8 mouse cellular contexts compared by ENCODE assay signal in genomic region chr8:121117906-121118305, GRCm38 (mm10). TPM values are rescaled to one million over a fixed set of nuclear protein-coding genes. Genes with fewer than 3 reads are reported as not detected.
DNase-seq lines count a peak whose midpoint lies in the region; ATAC-seq and TF ChIP-seq lines count a peak whose summit lies in the region.

No protein-coding gene starts in this region.

- 8% methylated on average over 28 of the region's 28 CpGs for WGBS in kidney, adult 2 months
- 2% methylated on average over 28 of the region's 28 CpGs for WGBS in heart, postnatal 0 days
- 1% methylated on average over 28 of the region's 28 CpGs for WGBS in midbrain, embryonic 13.5 days

- H3K27ac ChIP-seq in kidney, adult 2 months (ENCODE audit: insufficient read depth, low read depth, low read length) = no peak overlapping the region
- no peak overlapping the region for H3K27ac ChIP-seq in heart, postnatal 0 days (ENCODE audit: low read depth)
- no peak overlapping the region for H3K27ac ChIP-seq in midbrain, embryonic 13.5 days

- H3K4me3 ChIP-seq in kidney, adult 2 months (ENCODE audit: insufficient read depth, low read depth, low read length) = peak overlapping the region; percentile 50
- H3K4me3 ChIP-seq in heart, postnatal 0 days (ENCODE audit: low read depth, low read length) = peak overlapping the region; percentile 58
- peak overlapping the region; percentile 39 for H3K4me3 ChIP-seq in midbrain, embryonic 13.5 days (replicated peaks)

- peaks cover 6% of the 10 kb centered on the region; the same call in 1 of the 2 replicates for H3K27me3 ChIP-seq in kidney, adult 2 months (replicated peaks; ENCODE audit: control insufficient read depth, insufficient read depth, low read length)
- H3K27me3 ChIP-seq in heart, postnatal 0 days (ENCODE audit: control insufficient read depth, insufficient read depth, low read length) = peaks cover 95% of the 10 kb centered on the region
- peaks cover 97% of the 10 kb centered on the region for H3K27me3 ChIP-seq in midbrain, embryonic 13.5 days

- TF ChIP-seq CTCF in kidney, adult 2 months (conservative IDR thresholded peaks at IDR 0.05; ENCODE audit: insufficient read depth, insufficient read length, low read depth, low read length) = no peak
- no peak for TF ChIP-seq CTCF in heart, postnatal 0 days (IDR thresholded peaks at IDR 0.05; ENCODE audit: low read depth)

- no peaks in the 10 kb centered on the region for H3K36me3 ChIP-seq in kidney, adult 2 months (ENCODE audit: control insufficient read depth, insufficient read depth, low read length)
- no peaks in the 10 kb centered on the region for H3K36me3 ChIP-seq in heart, postnatal 0 days (replicated peaks; ENCODE audit: control insufficient read depth, insufficient read depth, low read length)
- H3K36me3 ChIP-seq in midbrain, embryonic 13.5 days = no peaks in the 10 kb centered on the region

- no peak for DNase-seq in kidney, adult 2 months
- DNase-seq in kidney, adult 18-20 months = no peak
- peak; percentile 52 for DNase-seq in NIH3T3 (ENCODE audit: low read depth)
- DNase-seq in heart, postnatal 0 days (ENCODE audit: low spot score) = no peak
- no peak for DNase-seq in B cell, adult 2 months
- DNase-seq in spleen, postnatal 14 days (ENCODE audit: low spot score in 2 of 2) = no peak

- no peak for ATAC-seq in heart, postnatal 0 days (ENCODE audit: insufficient read depth, low read depth)
- ATAC-seq in midbrain, embryonic 13.5 days = no peak
- ATAC-seq in activated CD4-positive, CD25-positive, alpha-beta regulatory T cell, adult 4 months = no peak

- no peaks in the 10 kb centered on the region for H3K4me1 ChIP-seq in kidney, adult 2 months (ENCODE audit: control insufficient read depth, insufficient read depth, low read length)
- H3K4me1 ChIP-seq in heart, postnatal 0 days (ENCODE audit: control insufficient read depth, insufficient read depth) = no peaks in the 10 kb centered on the region
- H3K4me1 ChIP-seq in midbrain, embryonic 13.5 days (replicated peaks) = peaks cover 13% of the 10 kb centered on the region

- no peak for TF ChIP-seq POLR2A in kidney, adult 2 months (IDR thresholded peaks at IDR 0.05; ENCODE audit: low read depth, low read length)

- peak overlapping the region; percentile 65 for H3K4me2 ChIP-seq in heart, postnatal 0 days (ENCODE audit: low read depth, low read length)
- H3K4me2 ChIP-seq in midbrain, embryonic 13.5 days (replicated peaks) = peak overlapping the region; percentile 58; the same call in 1 of the 2 replicates

- no peak for TF ChIP-seq EP300 in heart, postnatal 0 days (IDR thresholded peaks at IDR 0.05; ENCODE audit: low read depth)

- peak overlapping the region; percentile 46 for H3K9ac ChIP-seq in heart, postnatal 0 days (replicated peaks; ENCODE audit: low read depth, low read length)
- no peak overlapping the region for H3K9ac ChIP-seq in midbrain, embryonic 13.5 days (replicated peaks)

- H3K9me3 ChIP-seq in heart, postnatal 0 days (replicated peaks; ENCODE audit: control insufficient read depth, low read length) = no peaks in the 10 kb centered on the region
- H3K9me3 ChIP-seq in midbrain, embryonic 13.5 days = peaks cover 3% of the 10 kb centered on the region; the same call in 1 of the 2 replicates

RNA-seq across cellular contexts. Expression of gene Foxc2, which starts 1.9 kb away (rescaled TPM):
- 5.8 and 7.4 TPM in 2 replicates for polyA plus RNA-seq in kidney, adult 2 months (2012; rRNA removed)
- 6.6 and 16.4 TPM in 2 replicates for total RNA-seq in heart, postnatal 0 days (2014; rRNA removed; ENCODE audit: low replicate concordance)
- 2.5 and 3.3 TPM in 2 replicates for polyA plus RNA-seq in heart, postnatal 0 days (2015; fragmentation: Nextera tagmentation; extraction: Ambion mirVana)
- polyA plus RNA-seq in midbrain, embryonic 13.5 days (2015; fragmentation: Nextera tagmentation; extraction: Ambion mirVana) = 1.3 and 1.9 TPM in 2 replicates
- not detected for polyA plus RNA-seq in activated CD4-positive, CD25-positive, alpha-beta regulatory T cell, adult 4 months (2017; shearing (Covaris generic))

RNA-seq across cellular contexts. Expression of gene Mthfsd, which starts 9.7 kb away (rescaled TPM):
- 44.3 and 51.4 TPM in 2 replicates for polyA plus RNA-seq in kidney, adult 2 months (2012; rRNA removed)
- 26.5 and 26.8 TPM in 2 replicates for total RNA-seq in heart, postnatal 0 days (2014; rRNA removed; ENCODE audit: low replicate concordance)
- polyA plus RNA-seq in heart, postnatal 0 days (2015; fragmentation: Nextera tagmentation; extraction: Ambion mirVana) = 22.7 and 24.3 TPM in 2 replicates
- 57.8 and 60.7 TPM in 2 replicates for polyA plus RNA-seq in midbrain, embryonic 13.5 days (2015; fragmentation: Nextera tagmentation; extraction: Ambion mirVana)
- polyA plus RNA-seq in activated CD4-positive, CD25-positive, alpha-beta regulatory T cell, adult 4 months (2017; shearing (Covaris generic)) = 10 to 100 TPM; 16.1 to 24.7 TPM

RNA-seq across cellular contexts. Expression of gene Foxl1, which starts 9.8 kb away (rescaled TPM):
- polyA plus RNA-seq in kidney, adult 2 months (2012; rRNA removed) = 0.75 and 1.2 TPM in 2 replicates
- 0.35 and 1.9 TPM in 2 replicates for total RNA-seq in heart, postnatal 0 days (2014; rRNA removed; ENCODE audit: low replicate concordance)
- 0.12 and 0.16 TPM in 2 replicates for polyA plus RNA-seq in heart, postnatal 0 days (2015; fragmentation: Nextera tagmentation; extraction: Ambion mirVana)
- 0.12 and 0.13 TPM in 2 replicates for polyA plus RNA-seq in midbrain, embryonic 13.5 days (2015; fragmentation: Nextera tagmentation; extraction: Ambion mirVana)
- polyA plus RNA-seq in activated CD4-positive, CD25-positive, alpha-beta regulatory T cell, adult 4 months (2017; shearing (Covaris generic)) = not detected

RNA-seq across cellular contexts. Expression of gene Foxf1, which starts 33.7 kb away (rescaled TPM):
- 0.52 and 0.69 TPM in 2 replicates for polyA plus RNA-seq in kidney, adult 2 months (2012; rRNA removed)
- 1.3 and 3.1 TPM in 2 replicates for total RNA-seq in heart, postnatal 0 days (2014; rRNA removed; ENCODE audit: low replicate concordance)
- 0.23 and 0.32 TPM in 2 replicates for polyA plus RNA-seq in heart, postnatal 0 days (2015; fragmentation: Nextera tagmentation; extraction: Ambion mirVana)
- 0.39 and 0.71 TPM in 2 replicates for polyA plus RNA-seq in midbrain, embryonic 13.5 days (2015; fragmentation: Nextera tagmentation; extraction: Ambion mirVana)
- polyA plus RNA-seq in activated CD4-positive, CD25-positive, alpha-beta regulatory T cell, adult 4 months (2017; shearing (Covaris generic)) = not detected
